Mouse (Mus musculus) heart, embryonic 15.5 days (tissue): ENCODE measurements around the gene Rtp3. TPM values are rescaled to one million over a fixed set of nuclear protein-coding genes. Genes with fewer than 3 reads are reported as not detected.

Source experiments
- ATAC-seq: fragments of 200-750 bp; cut with Nextera tagmentation; replicated peaks from 2 replicates; pipeline ENCODE4 v1.8.0; 2017; ENCODE audit warnings: low read depth, moderate TSS enrichment; ENCODE audit not compliant: insufficient number of reproducible peaks, insufficient read depth, low FRiP score
- H3K27ac ChIP-seq: fragments of 300-500 bp; sonication (generic); 2 replicates; pipeline ENCODE4 v1.5.1; 2015; ENCODE audit warnings: mild to moderate bottlenecking, inconsistent platforms
- H3K27me3 ChIP-seq: fragments of 300-500 bp; sonication (generic); 2 replicates; pipeline ENCODE4 v1.6.1; 2015; ENCODE audit warnings: inconsistent platforms
- H3K36me3 ChIP-seq: fragments of 300-500 bp; sonication (generic); 2 replicates; pipeline ENCODE4 v1.6.1; 2015; ENCODE audit warnings: mild to moderate bottlenecking, inconsistent platforms
- H3K4me1 ChIP-seq: fragments of 300-500 bp; sonication (generic); replicated peaks from 2 replicates; pipeline ENCODE4 v1.6.1; 2015; ENCODE audit warnings: inconsistent platforms
- H3K4me2 ChIP-seq: fragments of 300-500 bp; sonication (generic); 2 replicates; pipeline ENCODE4 v1.6.1; 2015; ENCODE audit warnings: inconsistent platforms, mild to moderate bottlenecking, moderate library complexity
- H3K4me3 ChIP-seq: fragments of 300-500 bp; sonication (generic); 2 replicates; pipeline ENCODE4 v1.5.1; 2015; ENCODE audit warnings: mild to moderate bottlenecking, inconsistent platforms
- H3K9ac ChIP-seq: fragments of 300-500 bp; sonication (generic); 2 replicates; pipeline ENCODE4 v1.6.1; 2015; ENCODE audit warnings: mild to moderate bottlenecking, inconsistent platforms
- H3K9me3 ChIP-seq: fragments of 300-500 bp; sonication (generic); replicated peaks from 2 replicates; pipeline ENCODE4 v1.6.1; 2016; ENCODE audit warnings: inconsistent platforms
- WGBS: fragments of 180-500 bp; shearing (Covaris S2); methylation state at CpG from one replicate; pipeline ENCODE4 v1.1.7; 2015; ENCODE audit warnings: mixed read lengths; 5-methylcytosine and 5-hydroxymethylcytosine counted together
- polyA plus RNA-seq: library from polyadenylated mRNA; unstranded; fragments of >200 nt; fragmentation: Nextera tagmentation; extraction: Ambion mirVana; gene quantifications from 2 replicates; pipeline ENCODE4 v1.2.1, GENCODE M21; 2015

Gene Rtp3
- polyA plus RNA-seq, 1 experiment from 2014 or later, result 0.30 TPM

GRCm38 (mm10) chr9:110982351-110982750 lies 8.0 kb downstream of the Rtp3 start:
- Histone ChIP-seq H3K36me3 (no peaks in the 10 kb centered on the region), H3K27me3 (no peaks in the 10 kb centered on the region), H3K27ac (no peak overlapping the region), H3K4me3 (no peak overlapping the region), H3K9ac (no peak overlapping the region), H3K9me3 (no peaks in the 10 kb centered on the region), H3K4me2 (no peak overlapping the region), H3K4me1 (no peaks in the 10 kb centered on the region)
- WGBS, result 64% methylated on average over 4 of the region's 4 CpGs
- no peak for ATAC-seq

DNA sequence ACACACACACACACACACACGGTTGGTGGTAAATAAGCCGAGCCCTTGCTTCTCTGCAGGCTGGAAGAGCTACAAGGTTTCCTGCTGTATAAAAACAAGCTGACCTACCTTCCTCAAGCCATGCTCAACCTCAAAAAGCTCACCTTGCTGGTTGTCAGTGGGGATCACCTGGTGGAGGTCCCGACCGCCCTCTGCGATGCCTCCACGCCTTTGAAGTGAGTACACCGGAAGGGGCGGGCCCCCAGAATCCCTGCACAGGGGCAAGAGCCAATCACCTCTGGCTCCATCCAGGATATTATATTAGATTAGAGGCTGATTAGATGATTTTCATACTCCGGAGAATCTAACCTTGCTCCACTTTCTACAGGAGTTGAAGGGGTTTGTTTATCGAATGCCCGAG lies 11.0 kb downstream of the Rtp3 start:
- no peaks in the 10 kb centered on the region for H3K27me3 ChIP-seq
- no peak for ATAC-seq
- no peak overlapping the region for H3K4me3 ChIP-seq
- no peaks in the 10 kb centered on the region for H3K36me3 ChIP-seq
- no peaks in the 10 kb centered on the region for H3K9me3 ChIP-seq
- no peak overlapping the region for H3K27ac ChIP-seq
- H3K9ac ChIP-seq, result no peak overlapping the region
- 91% methylated on average over 11 of the region's 11 CpGs for WGBS
- H3K4me1 ChIP-seq, result no peaks in the 10 kb centered on the region
- no peak overlapping the region for H3K4me2 ChIP-seq

DNA sequence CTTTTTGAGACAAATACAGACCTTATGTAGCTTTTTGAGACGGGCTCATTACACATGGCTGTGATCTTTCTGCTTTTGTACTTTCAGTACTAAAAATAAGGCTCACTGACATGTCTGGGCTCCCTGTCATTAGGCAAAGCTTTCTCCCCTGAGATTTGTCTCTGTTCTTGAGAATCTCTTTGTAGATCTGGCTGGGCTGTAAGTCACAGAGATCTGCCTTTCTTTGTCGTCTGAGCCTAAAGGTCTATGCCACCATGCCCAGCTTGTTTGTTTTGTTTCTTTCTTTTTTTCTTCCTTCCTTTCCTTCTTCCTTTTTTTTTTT lies 24.5 kb downstream of the Rtp3 start:
- H3K27ac ChIP-seq, result no peak overlapping the region
- H3K4me2 ChIP-seq, result no peak overlapping the region
- H3K4me1 ChIP-seq, result peaks cover 9% of the 10 kb centered on the region
- H3K36me3 ChIP-seq, result 0 out of 2 replicates have a peak, but pooled peaks cover 2% of the 10 kb centered on the region
- no peaks in the 10 kb centered on the region for H3K27me3 ChIP-seq
- WGBS, result 57% methylated on average over 2 of the region's 2 CpGs
- H3K9ac ChIP-seq, result no peak overlapping the region
- ATAC-seq, result no peak
- no peaks in the 10 kb centered on the region for H3K9me3 ChIP-seq
- no peak overlapping the region for H3K4me3 ChIP-seq

DNA sequence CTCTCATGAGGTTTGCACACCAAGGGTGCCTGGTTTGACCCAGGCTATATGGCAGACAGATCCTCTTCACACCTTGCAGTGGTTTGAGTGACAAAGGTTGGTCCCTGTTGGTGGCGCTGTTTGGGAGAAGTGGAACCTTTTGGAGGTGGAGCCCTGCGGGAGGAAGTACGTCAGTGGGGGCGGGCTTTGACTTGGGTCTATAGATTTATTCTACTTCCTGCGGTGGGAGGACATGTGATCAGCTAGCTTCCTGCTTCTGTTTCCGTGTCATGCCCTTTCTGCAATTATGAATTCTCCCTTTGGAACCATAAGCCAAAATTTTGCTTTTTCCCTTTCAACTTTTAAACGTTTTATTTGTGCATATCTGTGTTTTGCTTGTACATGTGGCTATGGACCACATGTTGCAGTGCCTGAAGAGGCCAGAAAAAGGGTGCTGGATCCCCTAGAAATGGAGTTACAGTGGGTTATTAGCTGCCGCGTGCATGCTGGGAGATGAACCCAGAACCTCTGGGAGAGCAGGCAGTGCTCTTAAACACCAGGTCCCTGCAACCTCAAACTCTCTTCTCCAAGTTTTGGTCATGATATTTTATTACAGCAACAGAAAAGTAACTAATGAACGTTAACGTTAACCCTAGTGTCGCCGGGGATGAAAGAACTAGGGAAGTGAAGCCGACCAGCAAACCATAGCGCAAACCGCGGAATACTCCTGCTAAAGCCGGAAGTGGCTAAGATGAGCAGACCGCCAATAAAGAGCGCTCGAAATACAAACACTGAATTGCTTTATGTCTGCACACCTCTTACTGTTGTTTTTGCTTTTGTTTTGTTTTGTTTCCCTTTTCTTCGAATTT lies 25.1 kb downstream of the Rtp3 start:
- no peak overlapping the region for H3K4me2 ChIP-seq
- H3K27ac ChIP-seq, result no peak overlapping the region
- no peaks in the 10 kb centered on the region for H3K27me3 ChIP-seq
- no peaks in the 10 kb centered on the region for H3K9me3 ChIP-seq
- no peak overlapping the region for H3K4me3 ChIP-seq
- WGBS, result 89% methylated on average over 22 of the region's 22 CpGs
- 0 out of 2 replicates have a peak, but pooled peaks cover 2% of the 10 kb centered on the region for H3K36me3 ChIP-seq
- ATAC-seq, result no peak
- H3K4me1 ChIP-seq, result peaks cover 9% of the 10 kb centered on the region
- no peak overlapping the region for H3K9ac ChIP-seq

GRCm38 (mm10) chr9:110963566-110964115 lies 26.7 kb downstream of the Rtp3 start:
- Histone ChIP-seq H3K9me3 (no peaks in the 10 kb centered on the region), H3K27ac (no peak overlapping the region), H3K4me2 (no peak overlapping the region), H3K36me3 (0 out of 2 replicates have a peak, but pooled peaks cover 2% of the 10 kb centered on the region), H3K27me3 (no peaks in the 10 kb centered on the region), H3K4me1 (peaks cover 9% of the 10 kb centered on the region), H3K9ac (no peak overlapping the region), H3K4me3 (no peak overlapping the region)
- WGBS, result 64% methylated on average over 8 of the region's 8 CpGs
- ATAC-seq, result no peak

- peaks cover 9% of the 10 kb centered on the region for H3K4me1 ChIP-seq
- no peak overlapping the region for H3K27ac ChIP-seq
- H3K4me2 ChIP-seq, result no peak overlapping the region
- H3K36me3 ChIP-seq, result 0 out of 2 replicates have a peak, but pooled peaks cover 2% of the 10 kb centered on the region
- 96% methylated on average over 8 of the region's 8 CpGs for WGBS
- no peaks in the 10 kb centered on the region for H3K9me3 ChIP-seq
- H3K4me3 ChIP-seq, result no peak overlapping the region
- ATAC-seq, result no peak
- no peak overlapping the region for H3K9ac ChIP-seq
- no peaks in the 10 kb centered on the region for H3K27me3 ChIP-seq
Measured at GRCm38 (mm10) chr9:110961386-110961785, 29.0 kb downstream of the Rtp3 start.

- H3K4me1 ChIP-seq, result peaks cover 9% of the 10 kb centered on the region
- H3K27me3 ChIP-seq, result no peaks in the 10 kb centered on the region
- no peaks in the 10 kb centered on the region for H3K9me3 ChIP-seq
- no peak overlapping the region for H3K27ac ChIP-seq
- no peak overlapping the region for H3K4me3 ChIP-seq
- 79% methylated on average over 13 of the region's 13 CpGs for WGBS
- H3K9ac ChIP-seq, result no peak overlapping the region
- 0 out of 2 replicates have a peak, but pooled peaks cover 2% of the 10 kb centered on the region for H3K36me3 ChIP-seq
- ATAC-seq, result no peak
- no peak overlapping the region for H3K4me2 ChIP-seq
Measured at GRCm38 (mm10) chr9:110960230-110961149, 29.9 kb downstream of the Rtp3 start.

DNA sequence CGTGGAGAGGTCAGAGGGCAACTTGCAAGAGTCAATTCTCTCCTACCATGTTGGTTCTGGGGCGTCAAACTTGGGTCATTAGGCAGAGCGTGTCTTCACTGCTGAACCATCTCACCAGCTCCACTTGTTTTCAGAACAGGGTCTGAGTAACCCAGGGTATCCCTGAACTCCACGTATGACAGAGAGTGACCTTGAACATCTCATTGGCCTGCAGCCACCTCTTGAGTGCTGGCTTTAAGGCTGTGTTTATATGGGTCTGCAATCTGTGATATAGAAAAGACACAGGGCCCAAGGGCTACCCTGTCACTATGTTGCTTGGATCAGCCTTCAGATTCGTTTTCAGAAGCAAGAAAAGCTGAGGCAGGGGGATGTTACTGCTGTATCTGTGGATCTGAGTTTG lies 30.7 kb downstream of the Rtp3 start:
- H3K36me3 ChIP-seq, result 0 out of 2 replicates have a peak, but pooled peaks cover 2% of the 10 kb centered on the region
- H3K4me1 ChIP-seq, result peaks cover 9% of the 10 kb centered on the region
- ATAC-seq, result no peak
- no peaks in the 10 kb centered on the region for H3K9me3 ChIP-seq
- 72% methylated on average over 5 of the region's 5 CpGs for WGBS
- H3K27me3 ChIP-seq, result peaks cover 4% of the 10 kb centered on the region; the same call in 1 of the 2 replicates
- no peak overlapping the region for H3K4me2 ChIP-seq
- H3K4me3 ChIP-seq, result no peak overlapping the region
- no peak overlapping the region for H3K27ac ChIP-seq
- H3K9ac ChIP-seq, result no peak overlapping the region

GRCm38 (mm10) chr9:110955962-110956361 lies 34.4 kb downstream of the Rtp3 start:
- Histone ChIP-seq H3K27me3 (peaks cover 6% of the 10 kb centered on the region; the same call in 1 of the 2 replicates), H3K4me3 (no peak overlapping the region), H3K4me1 (peaks cover 14% of the 10 kb centered on the region), H3K36me3 (no peaks in the 10 kb centered on the region), H3K9me3 (no peaks in the 10 kb centered on the region), H3K4me2 (no peak overlapping the region), H3K27ac (no peak overlapping the region), H3K9ac (no peak overlapping the region)
- ATAC-seq, result no peak
- 73% methylated on average over 6 of the region's 6 CpGs for WGBS

DNA sequence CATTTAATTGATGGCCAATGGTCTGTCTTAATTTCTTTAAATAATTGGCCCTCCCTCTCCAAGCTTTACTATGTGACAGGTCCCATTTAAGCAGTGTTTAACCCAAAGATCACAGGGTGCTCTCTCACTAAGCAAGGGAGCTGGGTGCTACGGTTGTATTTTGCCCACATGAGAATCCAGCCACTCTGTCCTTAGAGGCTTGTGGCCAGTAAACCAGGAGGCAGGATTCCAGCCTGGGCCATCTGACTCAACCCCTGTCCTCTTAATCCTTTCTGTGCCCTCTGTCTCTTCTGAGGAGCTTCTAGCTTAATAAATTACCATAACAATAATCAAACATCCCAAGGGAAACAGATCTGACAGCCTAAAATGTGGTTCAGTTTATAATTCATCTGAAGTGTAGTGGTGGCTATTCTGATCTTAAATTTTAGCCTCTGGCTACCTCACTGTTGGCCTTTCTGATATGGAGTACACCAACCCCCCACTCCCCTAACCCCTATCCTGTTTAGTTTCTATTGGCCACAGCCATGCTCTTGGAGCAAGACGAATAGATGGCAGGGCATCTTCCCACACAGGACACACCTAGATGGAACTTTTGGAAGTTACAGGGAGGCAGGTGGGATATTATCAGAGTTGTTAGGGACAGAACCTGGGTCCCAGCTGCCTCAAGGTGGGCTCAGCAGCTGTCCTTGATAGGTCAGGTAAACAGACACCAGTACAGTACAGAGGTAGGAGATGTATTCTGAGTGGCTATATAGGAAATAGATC lies 35.5 kb downstream of the Rtp3 start:
- Histone ChIP-seq H3K27me3 (peaks cover 6% of the 10 kb centered on the region; the same call in 1 of the 2 replicates), H3K9me3 (no peaks in the 10 kb centered on the region), H3K27ac (no peak overlapping the region), H3K36me3 (no peaks in the 10 kb centered on the region), H3K4me1 (peaks cover 14% of the 10 kb centered on the region), H3K4me2 (peak overlapping the region; percentile 95), H3K9ac (no peak overlapping the region), H3K4me3 (peak overlapping the region; percentile 62; the same call in 1 of the 2 replicates)
- no peak for ATAC-seq
- 45% methylated on average over 2 of the region's 2 CpGs for WGBS
